Mouse (Mus musculus) hindbrain, postnatal 0 days (tissue): Measurements from ENCODE around the gene 2310011J03Rik. TPM values are rescaled to one million over a fixed set of nuclear protein-coding genes. Genes with fewer than 3 reads are reported as not detected.

Source experiments
- ATAC-seq: fragments of 200-750 bp; cut with Nextera tagmentation; 2 replicates; pipeline ENCODE4 v1.8.0; 2017; ENCODE audit warnings: mild to moderate bottlenecking, moderate TSS enrichment, moderate library complexity
- DNase-seq: peaks from one replicate; pipeline ENCODE4 v3.0.0-alpha.2; 2015; ENCODE audit warnings: low spot score
- H3K27ac ChIP-seq: fragments of 300-500 bp; sonication (generic); 2 replicates; pipeline ENCODE4 v1.5.1; 2014; ENCODE audit warnings: mild to moderate bottlenecking
- H3K27me3 ChIP-seq: fragments of 300-500 bp; sonication (generic); 2 replicates; pipeline ENCODE4 v1.6.1; 2014; ENCODE audit warnings: low read length, mixed read lengths; ENCODE audit not compliant: insufficient read depth
- H3K36me3 ChIP-seq: fragments of 300-500 bp; sonication (generic); 2 replicates; pipeline ENCODE4 v1.6.1; 2014; ENCODE audit warnings: low read length, mixed read lengths; ENCODE audit not compliant: insufficient read depth
- H3K4me1 ChIP-seq: fragments of 300-500 bp; sonication (generic); 2 replicates; pipeline ENCODE4 v1.6.1; 2014; ENCODE audit warnings: antibody characterized with exemption, low read length, mixed read lengths; ENCODE audit not compliant: insufficient read depth
- H3K4me2 ChIP-seq: fragments of 300-500 bp; sonication (generic); 2 replicates; pipeline ENCODE4 v1.6.1; 2014; ENCODE audit warnings: low read depth, mild to moderate bottlenecking, low read length, moderate library complexity, mixed read lengths
- H3K4me3 ChIP-seq: fragments of 300-500 bp; sonication (generic); 2 replicates; pipeline ENCODE4 v1.5.1; 2014; ENCODE audit warnings: low read length
- H3K9ac ChIP-seq: fragments of 300-500 bp; sonication (generic); replicated peaks from 2 replicates; pipeline ENCODE4 v1.6.1; 2014; ENCODE audit warnings: mild to moderate bottlenecking, low read length, moderate library complexity, mixed read lengths
- H3K9me3 ChIP-seq: fragments of 300-500 bp; sonication (generic); 2 replicates; pipeline ENCODE4 v1.6.1; 2016; ENCODE audit warnings: low read length, mixed read lengths
- CTCF ChIP-seq: IDR thresholded peaks from 2 replicates; pipeline ENCODE4 v1.5.1; 2016; ENCODE audit warnings: antibody characterized with exemption, control low read depth, low read depth
- WGBS: fragments of 180-500 bp; shearing (Covaris S2); extraction: QIAGEN DNeasy Blood & Tissue Kit; methylation state at CpG from one replicate; pipeline ENCODE4 v1.1.7; 2014; 5-methylcytosine and 5-hydroxymethylcytosine counted together
- microRNA-seq, 2 experiments: library from miRNA; unstranded; fragments of <30 nt; microRNA quantifications; one replicate each; pipeline ENCODE4; 2016
- polyA plus RNA-seq: library from polyadenylated mRNA; unstranded; fragments of >200 nt; fragmentation: Nextera tagmentation; extraction: Ambion mirVana; gene quantifications from 2 replicates; pipeline ENCODE4 v1.2.1, GENCODE M21; 2015
- total RNA-seq: library from RNA; depleted of rRNA; stranded (reverse); fragments of >200 nt; gene quantifications from 2 replicates; pipeline ENCODE4 v1.2.3, GENCODE M21; 2014; rRNA removed

2310011J03Rik gene
- total and polyA plus RNA-seq, 2 experiments from 2014 or later = 35.7 to 36.0 TPM

- no peak overlapping the region for H3K4me3 ChIP-seq
- ATAC-seq (no peak), DNase-seq (no peak)
- no peaks in the 10 kb centered on the region for H3K9me3 ChIP-seq
- no peak overlapping the region for H3K27ac ChIP-seq
- peaks cover 45% of the 10 kb centered on the region for H3K36me3 ChIP-seq
- no peaks in the 10 kb centered on the region for H3K27me3 ChIP-seq
- no peak for TF ChIP-seq CTCF
- H3K9ac ChIP-seq = no peak overlapping the region
- 91% methylated on average over 4 of the region's 5 CpGs for WGBS
- no peak overlapping the region for H3K4me2 ChIP-seq
- H3K4me1 ChIP-seq = no peaks in the 10 kb centered on the region
These were observed 44.1 kb downstream of the 2310011J03Rik start for GRCm38 (mm10) chr10:80276238-80276637.

- Histone ChIP-seq H3K9me3 (no peaks in the 10 kb centered on the region), H3K36me3 (peaks cover 31% of the 10 kb centered on the region), H3K4me3 (no peak overlapping the region), H3K27ac (no peak overlapping the region), H3K4me2 (no peak overlapping the region), H3K4me1 (peaks cover 6% of the 10 kb centered on the region; the same call in 1 of the 2 replicates), H3K9ac (no peak overlapping the region), H3K27me3 (no peaks in the 10 kb centered on the region)
- DNase-seq = no peak
- no peak for TF ChIP-seq CTCF
- no peak for ATAC-seq
- 89% methylated on average over 3 of the region's 3 CpGs for WGBS
These were observed 46.5 kb downstream of the 2310011J03Rik start for GRCm38 (mm10) chr10:80273847-80274246.

GRCm38 (mm10) chr10:80271870-80272585 lies 48.3 kb downstream of the 2310011J03Rik start:
- Histone ChIP-seq H3K9me3 (no peaks in the 10 kb centered on the region), H3K4me3 (no peak overlapping the region), H3K36me3 (peaks cover 18% of the 10 kb centered on the region), H3K4me1 (peaks cover 20% of the 10 kb centered on the region), H3K4me2 (no peak overlapping the region), H3K27ac (no peak overlapping the region), H3K27me3 (no peaks in the 10 kb centered on the region), H3K9ac (no peak overlapping the region; the same call in 1 of the 2 replicates)
- ATAC-seq (no peak), DNase-seq (no peak)
- 85% methylated on average over 8 of the region's 8 CpGs for WGBS
- TF ChIP-seq CTCF = no peak

- peak overlapping the region; percentile 37; the same call in 1 of the 2 replicates for H3K27ac ChIP-seq
- 73% methylated on average over 5 of the region's 5 CpGs for WGBS
- H3K4me1 ChIP-seq = peaks cover 22% of the 10 kb centered on the region
- no peaks in the 10 kb centered on the region for H3K27me3 ChIP-seq
- no peak for TF ChIP-seq CTCF
- no peaks in the 10 kb centered on the region for H3K9me3 ChIP-seq
- peak overlapping the region; percentile 28; the same call in 1 of the 2 replicates for H3K9ac ChIP-seq
- H3K4me3 ChIP-seq = no peak overlapping the region
- no peak for ATAC-seq
- no peak overlapping the region for H3K4me2 ChIP-seq
- peaks cover 12% of the 10 kb centered on the region for H3K36me3 ChIP-seq
- DNase-seq = no peak
These were observed 49.0 kb downstream of the 2310011J03Rik start for GRCm38 (mm10) chr10:80271186-80271843.

GRCm38 (mm10) chr10:80270734-80271181 lies 49.6 kb downstream of the 2310011J03Rik start:
- Histone ChIP-seq H3K27me3 (no peaks in the 10 kb centered on the region), H3K4me2 (no peak overlapping the region), H3K4me3 (no peak overlapping the region), H3K9me3 (no peaks in the 10 kb centered on the region), H3K27ac (peak overlapping the region; percentile 37; the same call in 1 of the 2 replicates), H3K36me3 (peaks cover 8% of the 10 kb centered on the region), H3K9ac (0 out of 2 replicates have a peak overlapping the region, but pooled peaks have one; percentile 28), H3K4me1 (peaks cover 25% of the 10 kb centered on the region)
- ATAC-seq (no peak), DNase-seq (no peak)
- TF ChIP-seq CTCF = no peak
- WGBS = 54% methylated on average over 6 of the region's 6 CpGs

- Histone ChIP-seq H3K4me1 (peaks cover 28% of the 10 kb centered on the region), H3K36me3 (peaks cover 8% of the 10 kb centered on the region), H3K9me3 (no peaks in the 10 kb centered on the region), H3K4me2 (no peak overlapping the region), H3K27me3 (no peaks in the 10 kb centered on the region), H3K27ac (peak overlapping the region; percentile 4; the same call in 1 of the 2 replicates), H3K9ac (peak overlapping the region; percentile 38; the same call in 1 of the 2 replicates), H3K4me3 (no peak overlapping the region)
- no peak for TF ChIP-seq CTCF
- DNase-seq (no peak), ATAC-seq (no peak)
- WGBS = 92% methylated on average over 2 of the region's 2 CpGs
These were observed 50.2 kb downstream of the 2310011J03Rik start for GRCm38 (mm10) chr10:80270099-80270498.

Small RNA genes lying within 50 kb of the gene (microRNA-seq; reads per million reads assigned to microRNA genes)
- 1.4 to 2.6 reads per million in 2 experiments for gene Mir6911

Other genes with a start within 250 kb of the 2310011J03Rik start
- gene Sbno2, start 215.0 kb downstream of the 2310011J03Rik start, total RNA-seq = 22.8 and 23.7 TPM in 2 replicates
- gene Sbno2, start 215.0 kb downstream of the 2310011J03Rik start, polyA plus RNA-seq = 6.9 and 7.8 TPM in 2 replicates
- gene Stk11, start 204.7 kb downstream of the 2310011J03Rik start, total RNA-seq = 86.4 and 86.6 TPM in 2 replicates
- gene Stk11, start 204.7 kb downstream of the 2310011J03Rik start, polyA plus RNA-seq = 13.9 and 15.0 TPM in 2 replicates
- 273 and 303 TPM in 2 replicates for gene Atp5d, start 181.9 kb downstream of the 2310011J03Rik start, total RNA-seq
- 733 and 736 TPM in 2 replicates for gene Atp5d, start 181.9 kb downstream of the 2310011J03Rik start, polyA plus RNA-seq
- gene Cbarp, start 179.7 kb downstream of the 2310011J03Rik start, total RNA-seq = 270 and 288 TPM in 2 replicates
- gene Cbarp, start 179.7 kb downstream of the 2310011J03Rik start, polyA plus RNA-seq = 95.5 and 106 TPM in 2 replicates
- 146 and 172 TPM in 2 replicates for gene Midn, start 172.3 kb downstream of the 2310011J03Rik start, total RNA-seq
- 14.7 and 15.8 TPM in 2 replicates for gene Midn, start 172.3 kb downstream of the 2310011J03Rik start, polyA plus RNA-seq
- gene Cirbp, start 154.6 kb downstream of the 2310011J03Rik start, total RNA-seq = 257 and 261 TPM in 2 replicates
- gene Cirbp, start 154.6 kb downstream of the 2310011J03Rik start, polyA plus RNA-seq = 730 and 732 TPM in 2 replicates
- gene 1600002K03Rik, start 147.6 kb downstream of the 2310011J03Rik start, total RNA-seq = 2.6 and 3.2 TPM in 2 replicates
- gene 1600002K03Rik, start 147.6 kb downstream of the 2310011J03Rik start, polyA plus RNA-seq = 4.3 and 4.4 TPM in 2 replicates
- 24.0 and 32.8 TPM in 2 replicates for gene Efna2, start 141.1 kb downstream of the 2310011J03Rik start, total RNA-seq
- 23.2 and 23.8 TPM in 2 replicates for gene Efna2, start 141.1 kb downstream of the 2310011J03Rik start, polyA plus RNA-seq
- gene Mum1, start 94.1 kb downstream of the 2310011J03Rik start, total RNA-seq = 41.5 and 49.3 TPM in 2 replicates
- gene Mum1, start 94.1 kb downstream of the 2310011J03Rik start, polyA plus RNA-seq = 45.8 and 45.9 TPM in 2 replicates
- gene Ndufs7, start 71.4 kb downstream of the 2310011J03Rik start, total RNA-seq = 246 and 291 TPM in 2 replicates
- 410 and 430 TPM in 2 replicates for gene Ndufs7, start 71.4 kb downstream of the 2310011J03Rik start, polyA plus RNA-seq
- gene Gamt, start 59.5 kb downstream of the 2310011J03Rik start, total RNA-seq = 40.9 and 44.5 TPM in 2 replicates
- gene Gamt, start 59.5 kb downstream of the 2310011J03Rik start, polyA plus RNA-seq = 32.4 and 35.9 TPM in 2 replicates
- 79.1 and 104 TPM in 2 replicates for gene Dazap1, start 59.1 kb downstream of the 2310011J03Rik start, total RNA-seq
- gene Dazap1, start 59.1 kb downstream of the 2310011J03Rik start, polyA plus RNA-seq = 38.5 and 39.4 TPM in 2 replicates
- gene Rps15, start 28.1 kb downstream of the 2310011J03Rik start, total RNA-seq = 1,031 and 1,483 TPM in 2 replicates
- gene Rps15, start 28.1 kb downstream of the 2310011J03Rik start, polyA plus RNA-seq = 676 and 682 TPM in 2 replicates
- 358 and 374 TPM in 2 replicates for gene Apc2, start 24.6 kb downstream of the 2310011J03Rik start, total RNA-seq
- gene Apc2, start 24.6 kb downstream of the 2310011J03Rik start, polyA plus RNA-seq = 81.3 and 97.6 TPM in 2 replicates
- 3.8 and 6.7 TPM in 2 replicates for gene Pcsk4, start 9.0 kb upstream of the 2310011J03Rik start, total RNA-seq
- 11.0 and 11.8 TPM in 2 replicates for gene Pcsk4, start 9.0 kb upstream of the 2310011J03Rik start, polyA plus RNA-seq
- 3.7 TPM in 2 replicates for gene Reep6, start 9.4 kb upstream of the 2310011J03Rik start, total RNA-seq
- gene Reep6, start 9.4 kb upstream of the 2310011J03Rik start, polyA plus RNA-seq = 5.2 and 5.5 TPM in 2 replicates
- gene Adamtsl5, start 27.9 kb upstream of the 2310011J03Rik start, total RNA-seq = 0.18 and 1.0 TPM in 2 replicates
- 0.91 and 1.2 TPM in 2 replicates for gene Adamtsl5, start 27.9 kb upstream of the 2310011J03Rik start, polyA plus RNA-seq
- gene Plk5, start 35.9 kb upstream of the 2310011J03Rik start, total RNA-seq = 15.7 and 18.3 TPM in 2 replicates
- 8.9 and 9.3 TPM in 2 replicates for gene Plk5, start 35.9 kb upstream of the 2310011J03Rik start, polyA plus RNA-seq
- gene Mex3d, start 67.1 kb upstream of the 2310011J03Rik start, total RNA-seq = 129 and 145 TPM in 2 replicates
- 11.6 and 14.2 TPM in 2 replicates for gene Mex3d, start 67.1 kb upstream of the 2310011J03Rik start, polyA plus RNA-seq
- gene Mbd3, start 79.0 kb upstream of the 2310011J03Rik start, total RNA-seq = 48.2 and 50.4 TPM in 2 replicates
- gene Mbd3, start 79.0 kb upstream of the 2310011J03Rik start, polyA plus RNA-seq = 166 and 175 TPM in 2 replicates
- gene Uqcr11, start 86.3 kb upstream of the 2310011J03Rik start, total RNA-seq = 369 and 391 TPM in 2 replicates
- 897 and 981 TPM in 2 replicates for gene Uqcr11, start 86.3 kb upstream of the 2310011J03Rik start, polyA plus RNA-seq
- 132 TPM in 2 replicates for gene Tcf3, start 113.1 kb upstream of the 2310011J03Rik start, total RNA-seq
- 36.2 and 36.4 TPM in 2 replicates for gene Tcf3, start 113.1 kb upstream of the 2310011J03Rik start, polyA plus RNA-seq
- 2.5 and 5.0 TPM in 2 replicates for gene Onecut3, start 174.3 kb upstream of the 2310011J03Rik start, total RNA-seq
- gene Onecut3, start 174.3 kb upstream of the 2310011J03Rik start, polyA plus RNA-seq = 0.57 and 0.74 TPM in 2 replicates
- gene Atp8b3, start 218.6 kb upstream of the 2310011J03Rik start, total RNA-seq = 0.61 and 1.1 TPM in 2 replicates
- gene Atp8b3, start 218.6 kb upstream of the 2310011J03Rik start, polyA plus RNA-seq = 0.96 and 1.2 TPM in 2 replicates
- gene Rexo1, start 241.0 kb upstream of the 2310011J03Rik start, total RNA-seq = 47.2 and 51.0 TPM in 2 replicates
- gene Rexo1, start 241.0 kb upstream of the 2310011J03Rik start, polyA plus RNA-seq = 25.1 and 27.6 TPM in 2 replicates